ENCODE assay signal across 16 mouse cellular contexts in genomic region chr6:67223499-67223898, GRCm38 (mm10). TPM values are rescaled to one million over a fixed set of nuclear protein-coding genes. Genes with fewer than 3 reads are reported as not detected.
DNase-seq lines count a peak whose midpoint lies in the region; ATAC-seq lines count a peak whose summit lies in the region.
"Had no signal": no experiment of that assay in that cellular context is flagged by ENCODE, and none has a peak within 500 bp of the region (broad histone marks: within the 10 kb centered on the region; RNA-seq: fewer than 3 reads in every experiment).

No protein-coding gene starts in this region.

- no peak for ATAC-seq in heart, embryonic 13.5 days (ENCODE audit: extremely low read depth, insufficient number of reproducible peaks, low FRiP score, low TSS enrichment)
- ATAC-seq in limb, embryonic 15.5 days (ENCODE audit: insufficient number of reproducible peaks, low FRiP score, low TSS enrichment, low read depth): peak; percentile 65; the same call in 1 of the 2 replicates
- ATAC-seq: hindbrain, embryonic 16.5 days had no signal

- intact Hi-C loops in heart, postnatal 25 days (cut with DNase I): no loop called here

- peaks cover 26% of the 10 kb centered on the region for H3K4me1 ChIP-seq in heart, embryonic 13.5 days
- peaks cover 2% of the 10 kb centered on the region for H3K4me1 ChIP-seq in limb, embryonic 15.5 days

- 45% methylated on average over 1 of the region's 1 CpGs for WGBS in heart, embryonic 13.5 days
- 35% methylated on average over 1 of the region's 1 CpGs for WGBS in limb, embryonic 15.5 days

- peak; percentile 55 for DNase-seq in heart, adult 11 months
- no peak for DNase-seq in heart, postnatal 25 days (ENCODE audit: low spot score)
- peak; percentile 37 for DNase-seq in brain, adult 2 months (ENCODE audit: low read depth, low spot score)
- no peak for DNase-seq in kidney, postnatal 25 days
- no peak for DNase-seq in kidney, adult 18-20 months
- DNase-seq in urinary bladder, adult 18-20 months (ENCODE audit: low spot score in 2 of 2): no peak
- DNase-seq: cerebellum, adult 18-20 months; kidney, adult 8-10 months; kidney, postnatal 4 days; left cerebral cortex, postnatal 4 days; right cerebral cortex, adult 18-20 months had no signal

- peak overlapping the region; percentile 66 for H3K27ac ChIP-seq in heart, embryonic 13.5 days (replicated peaks)
- H3K27ac ChIP-seq in limb, embryonic 15.5 days: no peak overlapping the region
- H3K27ac ChIP-seq: neural tube, embryonic 15.5 days had no signal

- H3K36me3 ChIP-seq in heart, embryonic 13.5 days: no peaks in the 10 kb centered on the region
- H3K36me3 ChIP-seq in limb, embryonic 15.5 days: no peaks in the 10 kb centered on the region
- H3K36me3 ChIP-seq: neural tube, embryonic 15.5 days had no signal

- H3K27me3 ChIP-seq in heart, embryonic 13.5 days (replicated peaks): no peaks in the 10 kb centered on the region
- no peaks in the 10 kb centered on the region for H3K27me3 ChIP-seq in limb, embryonic 15.5 days
- H3K27me3 ChIP-seq: neural tube, embryonic 15.5 days had no signal

- no peak overlapping the region for H3K9ac ChIP-seq in heart, embryonic 13.5 days
- no peak overlapping the region for H3K9ac ChIP-seq in limb, embryonic 15.5 days
- H3K9ac ChIP-seq: neural tube, embryonic 15.5 days had no signal

- no peaks in the 10 kb centered on the region for H3K9me3 ChIP-seq in heart, embryonic 13.5 days
- H3K9me3 ChIP-seq in limb, embryonic 15.5 days: no peaks in the 10 kb centered on the region
- H3K9me3 ChIP-seq: neural tube, embryonic 15.5 days had no signal

- no peak overlapping the region for H3K4me2 ChIP-seq in heart, embryonic 13.5 days
- no peak overlapping the region for H3K4me2 ChIP-seq in limb, embryonic 15.5 days
- H3K4me2 ChIP-seq: neural tube, embryonic 15.5 days had no signal

- no peak overlapping the region for H3K4me3 ChIP-seq in heart, embryonic 13.5 days
- no peak overlapping the region for H3K4me3 ChIP-seq in limb, embryonic 15.5 days
- H3K4me3 ChIP-seq: erythroblast, embryonic 14.5 days; neural tube, embryonic 15.5 days had no signal

RNA-seq across cellular contexts. Expression of gene Serbp1, which starts 14.5 kb away (rescaled TPM):
- 100 to 1,000 TPM; 191 to 213 TPM for total RNA-seq in heart, postnatal 25 days (2021)
- 309 and 332 TPM in 2 replicates for polyA plus RNA-seq in heart, embryonic 13.5 days (2015; fragmentation: Nextera tagmentation; extraction: Ambion mirVana)
- polyA plus RNA-seq in limb, embryonic 15.5 days (2015; fragmentation: Nextera tagmentation; extraction: Ambion mirVana): 381 and 399 TPM in 2 replicates

Comparison
In these comparisons a context has a peak if more than half of its experiments do, and no peak if none do; other contexts are left out.
1. DNase-seq: peak in heart, adult 11 months (single experiment) and brain, adult 2 months (single experiment); none in heart, postnatal 25 days (single experiment), kidney, postnatal 25 days (0 of 2), kidney, adult 18-20 months (single experiment) and urinary bladder, adult 18-20 months (0 of 2).